Mouse (Mus musculus) liver, embryonic 14.5 days (tissue): Measurements from ENCODE around the gene Rhbdl1. TPM values are rescaled to one million over a fixed set of nuclear protein-coding genes. Genes with fewer than 3 reads are reported as not detected.

ENCODE experiments used
- ATAC-seq: fragments of 200-750 bp; cut with Nextera tagmentation; 2 replicates; pipeline ENCODE4 v1.8.0; 2017; ENCODE audit warnings: moderate number of reproducible peaks, mild to moderate bottlenecking, moderate library complexity; ENCODE audit not compliant: insufficient read depth
- DNase-seq, 3 experiments: peaks; one replicate each; pipeline ENCODE4 v3.0.0-alpha.2; 2012 to 2013; ENCODE audit warnings: low read depth in 3 of 3, low spot score in 3 of 3
- H3K27ac ChIP-seq: fragments of 300-500 bp; sonication (generic); 2 replicates; pipeline ENCODE4 v1.5.1; 2014; ENCODE audit warnings: moderate library complexity, mild to moderate bottlenecking, control low read depth, inconsistent platforms
- H3K27me3 ChIP-seq: fragments of 300-500 bp; sonication (generic); 2 replicates; pipeline ENCODE4 v1.6.1; 2014; ENCODE audit warnings: mild to moderate bottlenecking, low read length, moderate library complexity; ENCODE audit not compliant: control insufficient read depth, insufficient read depth
- H3K36me3 ChIP-seq: fragments of 300-500 bp; sonication (generic); replicated peaks from 2 replicates; pipeline ENCODE4 v1.6.1; 2014; ENCODE audit warnings: low read depth; ENCODE audit not compliant: control insufficient read depth, insufficient read depth
- H3K4me1 ChIP-seq, 2 experiments: fragments of 200-500 bp in 1 of 2; fragments of 300-500 bp in 1 of 2; sonication (generic) in 1 of 2; replicated peaks; 2 replicates each; pipeline ENCODE4 v1.6.1; 2012 to 2014; ENCODE audit warnings: antibody characterized with exemption in 1 of 2, inconsistent platforms in 1 of 2, low read length in 1 of 2; ENCODE audit not compliant: control insufficient read depth in 2 of 2, insufficient read depth in 2 of 2
- H3K4me2 ChIP-seq: fragments of 300-500 bp; sonication (generic); 2 replicates; pipeline ENCODE4 v1.6.1; 2014; ENCODE audit warnings: low read depth, mild to moderate bottlenecking, control low read depth, moderate library complexity
- H3K4me3 ChIP-seq, 2 experiments: fragments of 200-500 bp in 1 of 2; fragments of 300-500 bp in 1 of 2; sonication (generic) in 1 of 2; 2 replicates each; pipeline ENCODE4 v1.5.1; 2012 to 2014; ENCODE audit warnings: low read depth in 2 of 2, low read length in 2 of 2, mild to moderate bottlenecking in 2 of 2, control low read depth in 1 of 2, inconsistent platforms in 1 of 2, moderate library complexity in 1 of 2; ENCODE audit not compliant: insufficient read depth in 1 of 2
- H3K9ac ChIP-seq: fragments of 300-500 bp; sonication (generic); replicated peaks from 2 replicates; pipeline ENCODE4 v1.6.1; 2014; ENCODE audit warnings: mild to moderate bottlenecking, control low read depth, moderate library complexity
- H3K9me3 ChIP-seq: fragments of 300-500 bp; sonication (generic); 2 replicates; pipeline ENCODE4 v1.6.1; 2016; ENCODE audit warnings: low read length, mixed read lengths; ENCODE audit not compliant: control insufficient read depth
- CTCF ChIP-seq: IDR thresholded peaks from 2 replicates; pipeline ENCODE4 v1.5.1; 2016; ENCODE audit warnings: antibody characterized with exemption, low read depth, control low read depth
- EP300 ChIP-seq: IDR thresholded peaks from 2 replicates; pipeline ENCODE4 v1.6.1; 2016; ENCODE audit warnings: antibody characterized with exemption, low read depth
- WGBS: fragments of 180-500 bp; shearing (Covaris S2); extraction: QIAGEN DNeasy Blood & Tissue Kit; methylation state at CpG from one replicate; pipeline ENCODE4 v1.1.7; 2014; ENCODE audit not compliant: insufficient replicate concordance; 5-methylcytosine and 5-hydroxymethylcytosine counted together
- polyA plus RNA-seq, 2 experiments: library from polyadenylated mRNA; depleted of rRNA in 1 of 2; stranded (reverse) in 1 of 2; unstranded in 1 of 2; fragments of >200 nt; fragmentation: Nextera tagmentation in 1 of 2; extraction: Ambion mirVana in 1 of 2; gene quantifications; 2 replicates each; pipeline versions ENCODE4 v1.2.1 to v1.2.3; 2012 to 2014

Rhbdl1 gene
- polyA plus RNA-seq, 2 experiments = 0.58 to 1.5 TPM

DNA sequence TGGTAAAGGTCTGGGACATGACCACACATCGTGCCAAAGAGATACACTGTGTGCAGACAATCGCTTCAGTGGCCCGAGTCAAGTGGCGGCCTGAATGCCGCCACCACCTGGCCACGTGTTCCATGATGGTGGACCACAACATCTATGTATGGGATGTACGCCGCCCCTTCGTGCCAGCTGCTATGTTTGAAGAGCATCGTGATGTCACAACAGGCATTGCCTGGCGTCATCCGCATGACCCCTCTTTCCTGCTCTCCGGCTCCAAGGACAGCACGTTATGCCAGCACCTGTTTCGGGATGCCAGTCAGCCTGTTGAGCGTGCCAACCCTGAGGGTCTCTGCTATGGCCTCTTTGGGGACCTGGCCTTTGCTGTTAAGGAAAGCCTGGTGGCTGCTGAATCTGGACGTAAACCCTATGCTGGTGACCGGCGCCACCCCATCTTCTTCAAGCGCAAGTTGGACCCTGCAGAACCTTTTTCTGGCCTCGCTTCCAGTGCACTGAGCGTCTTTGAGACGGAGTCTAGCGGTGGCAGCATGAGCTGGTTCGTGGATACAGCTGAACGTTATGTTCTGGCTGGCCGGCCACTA is 11.0 kb downstream of the Rhbdl1 start:
- H3K4me3 ChIP-seq = no peak overlapping the region
- 87% methylated on average over 27 of the region's 27 CpGs for WGBS
- TF ChIP-seq CTCF (no peak), EP300 (no peak)
- H3K27ac ChIP-seq = no peak overlapping the region
- H3K36me3 ChIP-seq = peaks cover 9% of the 10 kb centered on the region
- no peak for DNase-seq
- H3K9ac ChIP-seq = no peak overlapping the region
- no peak for ATAC-seq
- no peaks in the 10 kb centered on the region; the same call in 1 of the 2 replicates for H3K27me3 ChIP-seq
- H3K9me3 ChIP-seq = no peaks in the 10 kb centered on the region
- H3K4me1 ChIP-seq = peaks cover 11 to 17% of the 10 kb centered on the region in 2 experiments; a peak in 3 of 4 replicates
- H3K4me2 ChIP-seq = no peak overlapping the region

GRCm38 (mm10) chr17:25825311-25825710 is 11.8 kb downstream of the Rhbdl1 start:
- no peak for ATAC-seq
- H3K36me3 ChIP-seq = peaks cover 3% of the 10 kb centered on the region
- peaks cover 6% of the 10 kb centered on the region for H3K27me3 ChIP-seq
- no peak overlapping the region for H3K9ac ChIP-seq
- TF ChIP-seq CTCF = no peak
- TF ChIP-seq EP300 = no peak
- peak overlapping the region; percentile 87; the same call in 1 of the 2 replicates for H3K4me2 ChIP-seq
- H3K4me1 ChIP-seq = peaks cover 11 to 17% of the 10 kb centered on the region in 2 experiments; a peak in 3 of 4 replicates
- H3K4me3 ChIP-seq = no peak overlapping the region
- no peak overlapping the region for H3K27ac ChIP-seq
- WGBS = 78% methylated on average over 6 of the region's 6 CpGs
- DNase-seq = no peak
- H3K9me3 ChIP-seq = no peaks in the 10 kb centered on the region

- ATAC-seq = no peak
- H3K27ac ChIP-seq = no peak overlapping the region
- peak overlapping the region; percentile 77 to 99 for H3K4me3 ChIP-seq
- peak overlapping the region; percentile 82 for H3K9ac ChIP-seq
- no peak for DNase-seq
- TF ChIP-seq CTCF (no peak), EP300 (no peak)
- no peaks in the 10 kb centered on the region for H3K9me3 ChIP-seq
- WGBS = 53% methylated on average over 17 of the region's 17 CpGs
- H3K36me3 ChIP-seq = peaks cover 3% of the 10 kb centered on the region
- peak overlapping the region; percentile 87 for H3K4me2 ChIP-seq
- peaks cover 11 to 15% of the 10 kb centered on the region in 2 experiments; a peak in 3 of 4 replicates for H3K4me1 ChIP-seq
- peaks cover 14% of the 10 kb centered on the region for H3K27me3 ChIP-seq
Measured at GRCm38 (mm10) chr17:25824362-25825142, 12.5 kb downstream of the Rhbdl1 start.

GRCm38 (mm10) chr17:25823452-25823851 is 13.6 kb downstream of the Rhbdl1 start, which contains the start of gene Wdr24:
Gene Wdr24, plus strand, starts transcription at chr17:25823627.
- H3K4me3 ChIP-seq = peak within 1 kb of the TSS; percentile 77 to 99
- 0% methylated on average over 18 of the region's 18 CpGs for WGBS
- H3K27ac ChIP-seq = peak within 1 kb of the TSS; percentile 59
- peak within 1 kb of the TSS; percentile 82 for H3K9ac ChIP-seq
- TF ChIP-seq EP300 (no peak), CTCF (no peak)
- peaks cover 11 to 13% of the 10 kb centered on the region in 2 experiments; a peak in 3 of 4 replicates for H3K4me1 ChIP-seq
- H3K36me3 ChIP-seq = peaks cover 3% of the 10 kb centered on the region
- H3K9me3 ChIP-seq = no peaks in the 10 kb centered on the region
- ATAC-seq (peak; percentile 67), DNase-seq (peak; percentile 81 to 82 (median 81))
- peaks cover 25% of the 10 kb centered on the region for H3K27me3 ChIP-seq
- H3K4me2 ChIP-seq = peak within 1 kb of the TSS; percentile 87
